Mouse (Mus musculus) midbrain, embryonic 11.5 days (tissue): Measurements from ENCODE around the gene Gm15155. TPM values are rescaled to one million over a fixed set of nuclear protein-coding genes. Genes with fewer than 3 reads are reported as not detected.
"Not testable (repeated sequence)": the region's sequence is repeated elsewhere in the genome, so short reads cannot be mapped to it uniquely, and the experiment has no call there.

Experiments used
- ATAC-seq: fragments of 200-750 bp; cut with Nextera tagmentation; 2 replicates; pipeline ENCODE4 v1.8.0; 2017; ENCODE audit warnings: moderate TSS enrichment, moderate library complexity; ENCODE audit not compliant: low FRiP score
- DNase-seq: peaks from one replicate; pipeline ENCODE4 v3.0.0; 2015; ENCODE audit warnings: low spot score; ENCODE audit errors: missing footprints
- H3K27ac ChIP-seq: fragments of 300-500 bp; sonication (generic); 2 replicates; pipeline ENCODE4 v1.5.1; 2014; ENCODE audit warnings: low read depth, low read length
- H3K27me3 ChIP-seq: fragments of 300-500 bp; sonication (generic); 2 replicates; pipeline ENCODE4 v1.6.1; 2014; ENCODE audit warnings: mild to moderate bottlenecking, low read length, moderate library complexity, mixed read lengths; ENCODE audit not compliant: control insufficient read depth, insufficient read depth
- H3K36me3 ChIP-seq: fragments of 300-500 bp; sonication (generic); 2 replicates; pipeline ENCODE4 v1.6.1; 2014; ENCODE audit warnings: mild to moderate bottlenecking, low read length, moderate library complexity, mixed read lengths; ENCODE audit not compliant: control insufficient read depth, insufficient read depth
- H3K4me1 ChIP-seq: fragments of 300-500 bp; sonication (generic); 2 replicates; pipeline ENCODE4 v1.6.1; 2014; ENCODE audit warnings: low read length; ENCODE audit not compliant: control insufficient read depth, insufficient read depth
- H3K4me2 ChIP-seq: fragments of 300-500 bp; sonication (generic); 2 replicates; pipeline ENCODE4 v1.6.1; 2014; ENCODE audit warnings: mild to moderate bottlenecking, moderate library complexity
- H3K4me3 ChIP-seq: fragments of 300-500 bp; sonication (generic); 2 replicates; pipeline ENCODE4 v1.5.1; 2014; ENCODE audit warnings: low read depth, low read length
- H3K9ac ChIP-seq: fragments of 300-500 bp; sonication (generic); 2 replicates; pipeline ENCODE4 v1.6.1; 2014; ENCODE audit warnings: low read length
- H3K9me3 ChIP-seq: fragments of 300-500 bp; sonication (generic); 2 replicates; pipeline ENCODE4 v1.6.1; 2016; ENCODE audit warnings: low read length; ENCODE audit not compliant: control insufficient read depth
- WGBS: fragments of 180-500 bp; shearing (Covaris S2); extraction: QIAGEN DNeasy Blood & Tissue Kit; methylation state at CpG from one replicate; pipeline ENCODE4 v1.1.7; 2014; 5-methylcytosine and 5-hydroxymethylcytosine counted together
- polyA plus RNA-seq: library from polyadenylated mRNA; unstranded; fragments of >200 nt; fragmentation: Nextera tagmentation; extraction: Ambion mirVana; gene quantifications from 2 replicates; pipeline ENCODE4 v1.2.1, GENCODE M21; 2014

Gene Gm15155
- polyA plus RNA-seq, 1 experiment from 2014 or later = not detected

DNA sequence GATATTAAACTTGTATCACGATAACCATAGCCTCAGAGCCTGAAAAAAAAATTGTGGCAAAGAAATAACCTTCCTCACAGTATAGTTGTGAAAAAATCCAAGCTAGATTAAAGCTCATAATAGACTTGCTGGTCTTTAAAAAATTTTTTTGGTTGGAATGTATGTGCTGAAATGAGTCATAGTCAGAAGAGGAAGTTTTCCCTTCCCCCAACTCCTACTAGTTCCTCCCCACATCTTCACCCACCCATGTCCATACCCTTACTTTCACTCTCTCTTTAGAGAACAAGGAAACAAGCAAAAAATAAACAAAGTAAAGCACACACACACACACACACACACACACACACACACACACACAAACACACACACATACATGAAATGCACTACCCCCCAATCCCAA, 103.8 kb downstream of the Gm15155 start:
- no peak for ATAC-seq
- H3K4me2 ChIP-seq = no peak overlapping the region
- H3K4me3 ChIP-seq = no peak overlapping the region
- no peak overlapping the region for H3K27ac ChIP-seq
- H3K4me1 ChIP-seq = no peaks in the 10 kb centered on the region
- 85% methylated on average over 1 of the region's 1 CpGs for WGBS
- H3K9ac ChIP-seq = no peak overlapping the region
- H3K36me3 ChIP-seq = no peaks in the 10 kb centered on the region
- H3K27me3 ChIP-seq = no peaks in the 10 kb centered on the region
- H3K9me3 ChIP-seq = no peaks in the 10 kb centered on the region
- no peak for DNase-seq

DNA sequence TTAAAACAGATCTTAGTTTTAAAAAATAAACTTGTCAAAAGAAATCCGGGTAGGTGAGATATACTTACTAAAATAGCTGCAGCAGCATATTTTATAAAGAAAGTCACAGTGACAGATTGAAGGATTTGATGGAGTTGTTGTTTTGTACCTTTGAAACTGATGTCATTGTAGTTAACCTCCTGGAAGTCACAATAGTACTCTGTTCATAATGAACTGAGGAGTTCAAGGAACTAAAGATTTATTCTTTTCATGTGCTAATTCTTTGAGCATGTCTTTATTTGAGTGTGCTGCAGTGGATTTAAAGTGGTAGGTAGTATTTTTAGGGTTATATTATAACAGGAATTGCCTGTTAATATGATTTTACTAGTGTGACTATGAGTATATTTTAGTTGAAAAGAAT, 263.6 kb downstream of the Gm15155 start:
- Histone ChIP-seq H3K4me2 (no peak overlapping the region), H3K27ac (no peak overlapping the region)
- WGBS = 48% methylated on average over 1 of the region's 1 CpGs

DNA sequence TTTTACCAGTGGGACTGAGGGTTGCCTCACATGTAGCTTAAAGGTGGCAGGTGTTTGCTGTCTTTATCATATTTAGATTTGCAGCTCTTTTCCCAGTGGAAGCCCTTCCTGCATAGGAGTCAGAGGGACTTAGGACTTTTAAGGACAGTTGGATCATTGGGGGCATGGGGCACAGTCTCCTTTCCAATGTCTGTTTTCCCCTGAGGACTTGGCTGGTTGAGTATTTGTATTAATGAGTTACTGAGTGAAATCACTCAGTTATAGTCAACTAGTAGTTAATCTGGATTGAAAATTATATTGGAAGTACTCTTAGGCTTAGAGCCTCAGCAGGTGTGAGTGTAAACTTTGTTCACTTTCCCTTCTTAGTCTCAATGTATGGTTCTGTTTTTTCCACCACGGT, 275.5 kb downstream of the Gm15155 start:
- Histone ChIP-seq H3K4me2 (no peak overlapping the region), H3K27ac (no peak overlapping the region), H3K27me3 (no peaks in the 10 kb centered on the region), H3K4me1 (no peaks in the 10 kb centered on the region), H3K4me3 (no peak overlapping the region), H3K9ac (no peak overlapping the region), H3K36me3 (no peaks in the 10 kb centered on the region), H3K9me3 (no peaks in the 10 kb centered on the region)
- ATAC-seq (no peak), DNase-seq (no peak)
- WGBS = 71% methylated on average over 1 of the region's 1 CpGs

More for the DNA sequence above, 263.6 kb downstream of the Gm15155 start:
- no peak for DNase-seq
- H3K4me3 ChIP-seq = no peak overlapping the region
- no peaks in the 10 kb centered on the region for H3K9me3 ChIP-seq
- no peak overlapping the region for H3K9ac ChIP-seq
- no peaks in the 10 kb centered on the region for H3K27me3 ChIP-seq
- no peaks in the 10 kb centered on the region for H3K36me3 ChIP-seq
- peak; percentile 67; the same call in 1 of the 2 replicates for ATAC-seq
- H3K4me1 ChIP-seq = no peaks in the 10 kb centered on the region

DNA sequence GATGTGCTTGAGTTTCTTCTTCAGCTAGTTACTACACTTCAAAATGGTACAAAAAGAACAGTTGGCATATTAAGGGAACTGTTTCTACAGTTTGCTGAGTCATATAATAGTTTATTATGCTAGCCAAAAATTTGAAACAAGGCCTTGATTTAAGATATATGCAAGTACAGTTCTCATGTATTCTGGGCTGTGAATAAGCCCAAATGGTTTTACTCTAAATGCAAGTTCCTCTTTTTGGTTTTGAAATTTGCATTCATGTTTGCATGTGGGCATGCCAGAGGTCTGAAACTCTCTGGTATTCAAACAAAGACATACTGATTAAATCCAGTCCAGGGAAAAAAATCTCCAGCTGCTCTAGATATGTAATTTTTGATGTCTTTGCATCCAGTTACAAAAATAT, 277.2 kb downstream of the Gm15155 start:
- ATAC-seq (no peak), DNase-seq (no peak)
- no peaks in the 10 kb centered on the region for H3K36me3 ChIP-seq
- no peak overlapping the region for H3K4me2 ChIP-seq
- no peaks in the 10 kb centered on the region for H3K9me3 ChIP-seq
- H3K4me1 ChIP-seq = no peaks in the 10 kb centered on the region
- no peaks in the 10 kb centered on the region for H3K27me3 ChIP-seq
- H3K27ac ChIP-seq = no peak overlapping the region
- H3K4me3 ChIP-seq = no peak overlapping the region
- H3K9ac ChIP-seq = no peak overlapping the region

GRCm38 (mm10) chrX:155903108-155903507, 278.6 kb downstream of the Gm15155 start:
- Histone ChIP-seq H3K4me2 (no peak overlapping the region), H3K4me3 (no peak overlapping the region), H3K27me3 (no peaks in the 10 kb centered on the region), H3K9ac (no peak overlapping the region), H3K4me1 (no peaks in the 10 kb centered on the region), H3K36me3 (no peaks in the 10 kb centered on the region), H3K27ac (no peak overlapping the region), H3K9me3 (no peaks in the 10 kb centered on the region)
- DNase-seq = no peak
- 32% methylated on average over 1 of the region's 1 CpGs for WGBS
- ATAC-seq = peak; percentile 69; the same call in 1 of the 2 replicates

GRCm38 (mm10) chrX:156009756-156010155, 385.2 kb downstream of the Gm15155 start:
- Histone ChIP-seq H3K36me3 (no peaks in the 10 kb centered on the region), H3K4me1 (no peaks in the 10 kb centered on the region), H3K9me3 (no peaks in the 10 kb centered on the region), H3K27me3 (no peaks in the 10 kb centered on the region), H3K27ac (no peak overlapping the region), H3K4me3 (no peak overlapping the region), H3K4me2 (no peak overlapping the region), H3K9ac (no peak overlapping the region)
- no peak for ATAC-seq
- DNase-seq = no peak
- WGBS = 81% methylated on average over 1 of the region's 1 CpGs

GRCm38 (mm10) chrX:156155776-156156175, 531.2 kb downstream of the Gm15155 start:
- ATAC-seq (no peak), DNase-seq (no peak)
- H3K9me3 ChIP-seq = no peaks in the 10 kb centered on the region
- no peak overlapping the region for H3K9ac ChIP-seq
- no peaks in the 10 kb centered on the region for H3K4me1 ChIP-seq
- H3K27me3 ChIP-seq = no peaks in the 10 kb centered on the region
- H3K27ac ChIP-seq = no peak overlapping the region
- WGBS = 70% methylated on average over 2 of the region's 2 CpGs
- no peak overlapping the region for H3K4me2 ChIP-seq
- H3K36me3 ChIP-seq = no peaks in the 10 kb centered on the region
- no peak overlapping the region for H3K4me3 ChIP-seq

DNA sequence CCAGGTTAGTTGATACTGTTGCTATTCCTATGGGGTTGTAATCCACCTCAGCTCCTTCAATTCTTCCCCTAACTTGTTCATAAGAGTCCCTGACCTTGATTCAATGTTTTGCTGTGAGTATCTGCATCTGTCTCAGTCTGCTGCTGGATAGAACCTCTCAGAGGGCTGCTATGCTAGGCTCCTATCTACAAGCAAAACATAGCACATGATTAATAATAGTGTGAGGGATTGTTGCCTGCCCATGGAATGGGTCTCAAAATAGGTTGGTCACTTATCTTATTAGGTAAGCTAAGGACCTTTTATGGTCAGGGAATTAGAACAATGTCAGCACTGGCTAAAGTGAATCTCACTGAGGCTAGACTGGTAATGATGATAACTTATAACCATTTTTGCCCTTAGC, 547.0 kb downstream of the Gm15155 start:
- Histone ChIP-seq H3K4me1 (no peaks in the 10 kb centered on the region), H3K9ac (no peak overlapping the region), H3K4me3 (no peak overlapping the region), H3K36me3 (no peaks in the 10 kb centered on the region), H3K27me3 (no peaks in the 10 kb centered on the region), H3K27ac (no peak overlapping the region), H3K9me3 (no peaks in the 10 kb centered on the region), H3K4me2 (no peak overlapping the region)
- ATAC-seq = no peak
- no peak for DNase-seq

DNA sequence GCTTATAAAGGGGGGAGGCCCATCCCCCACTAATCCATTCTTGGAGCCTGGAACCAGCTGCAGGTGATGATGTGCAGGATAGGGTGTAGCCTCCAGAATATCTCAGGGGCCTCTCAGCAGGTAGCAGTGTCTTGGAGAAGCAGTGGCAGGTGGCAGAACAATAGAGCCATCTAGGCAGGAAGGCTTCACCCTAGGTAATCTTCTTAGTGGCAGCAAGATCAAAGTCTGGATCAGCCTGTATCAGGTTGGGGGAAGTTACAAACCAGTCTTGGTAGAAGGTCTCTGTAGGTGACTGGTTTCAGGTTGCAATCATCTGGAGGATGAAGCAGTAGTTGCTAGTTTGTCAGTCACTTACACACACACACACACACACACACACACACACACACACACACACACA, 679.3 kb downstream of the Gm15155 start:
- not testable (repeated sequence) for H3K27ac ChIP-seq, H3K4me3 ChIP-seq, H3K4me1 ChIP-seq, H3K27me3 ChIP-seq, H3K9ac ChIP-seq, H3K36me3 ChIP-seq, H3K4me2 ChIP-seq, H3K9me3 ChIP-seq, ATAC-seq, DNase-seq
